Mouse (Mus musculus) CH12.LX (cell line): ENCODE measurements around the gene Kcnk6. TPM values are rescaled to one million over a fixed set of nuclear protein-coding genes. Genes with fewer than 3 reads are reported as not detected.

Experiments
- DNase-seq: peaks from one replicate; pipeline ENCODE4 v3.0.0-alpha.2; 2013; ENCODE audit errors: extremely low read depth
- H3K27ac ChIP-seq: 2 replicates; pipeline ENCODE4 v1.5.1; 2012; ENCODE audit warnings: low read depth, mild to moderate bottlenecking, control low read depth, moderate library complexity; ENCODE audit not compliant: insufficient read depth
- H3K27me3 ChIP-seq: replicated peaks from 2 replicates; pipeline ENCODE3; 2012; ENCODE audit warnings: inconsistent platforms
- H3K36me3 ChIP-seq, 2 experiments: replicated peaks in 1 of 2; 2 replicates each; pipeline versions ENCODE3 to v1.6.1; 2012; ENCODE audit warnings: inconsistent platforms in 1 of 2, low read length in 1 of 2, mild to moderate bottlenecking in 1 of 2, mixed read lengths in 1 of 2, moderate library complexity in 1 of 2; ENCODE audit not compliant: control insufficient read depth in 1 of 2, insufficient read depth in 1 of 2
- H3K4me1 ChIP-seq, 2 experiments: 2 replicates each; pipeline ENCODE4 v1.6.1; 2012; ENCODE audit warnings: inconsistent platforms in 1 of 2, moderate library complexity in 1 of 2; ENCODE audit not compliant: insufficient read depth in 2 of 2, control insufficient read depth in 1 of 2
- H3K4me2 ChIP-seq: 2 replicates; pipeline ENCODE4 v1.6.1; 2012; ENCODE audit warnings: low read depth, mild to moderate bottlenecking, control low read depth; ENCODE audit not compliant: poor library complexity, insufficient read depth, severe bottlenecking
- H3K4me3 ChIP-seq, 3 experiments: fragments of 150-350 bp in 1 of 3; sonication (generic) in 1 of 3; replicated peaks in 1 of 3; 2 replicates each; pipeline versions ENCODE3 to v1.5.1; 2011 to 2012; ENCODE audit warnings: low read depth in 2 of 3, low read length in 2 of 3, mild to moderate bottlenecking in 2 of 3, moderate library complexity in 2 of 3, control low read depth in 1 of 3, improper control_type of control experiment in 1 of 3, inconsistent platforms in 1 of 3, mixed read lengths in 1 of 3; ENCODE audit not compliant: poor library complexity in 1 of 3
- H3K79me2 ChIP-seq: replicated peaks from 2 replicates; pipeline ENCODE4 v1.6.1; 2012; ENCODE audit warnings: mild to moderate bottlenecking, moderate library complexity; ENCODE audit not compliant: control insufficient read depth, poor library complexity, insufficient read depth, severe bottlenecking; ENCODE audit errors: extremely low read depth
- H3K9ac ChIP-seq: 2 replicates; pipeline ENCODE4 v1.6.1; 2012; ENCODE audit warnings: low read depth, mild to moderate bottlenecking, control low read depth, moderate library complexity; ENCODE audit not compliant: insufficient read depth
- H3K9me3 ChIP-seq: replicated peaks from 2 replicates; pipeline ENCODE3; 2012; ENCODE audit warnings: low read length, inconsistent platforms, mixed read lengths
- BHLHE40 ChIP-seq: IDR thresholded peaks from 2 replicates; pipeline ENCODE4 v1.6.1; 2011; ENCODE audit warnings: mild to moderate bottlenecking, low read depth, low read length, improper control_type of control experiment
- CHD1 ChIP-seq: IDR thresholded peaks from 2 replicates; pipeline ENCODE4 v1.6.1; 2012; ENCODE audit warnings: low read depth, low read length, improper control_type of control experiment, inconsistent platforms
- CTCF ChIP-seq, 2 experiments: IDR thresholded peaks in 1 of 2; conservative IDR thresholded peaks in 1 of 2; 2 replicates each; pipeline ENCODE4 v1.5.1; 2011 to 2012; ENCODE audit warnings: low read depth in 2 of 2, low read length in 2 of 2, improper control_type of control experiment in 1 of 2, inconsistent platforms in 1 of 2, mild to moderate bottlenecking in 1 of 2, moderate library complexity in 1 of 2
- E2F4 ChIP-seq: IDR thresholded peaks from 2 replicates; pipeline ENCODE4 v1.6.1; 2011; ENCODE audit warnings: low read depth, low read length, improper control_type of control experiment; ENCODE audit not compliant: insufficient replicate concordance
- ELF1 ChIP-seq: IDR thresholded peaks from 2 replicates; pipeline ENCODE4 v1.6.1; 2014; ENCODE audit warnings: low read depth, mild to moderate bottlenecking, inconsistent platforms, low read length, improper control_type of control experiment
- EP300 ChIP-seq: IDR thresholded peaks from 2 replicates; pipeline ENCODE4 v1.6.1; 2011; ENCODE audit warnings: low read length, improper control_type of control experiment
- IRF4 ChIP-seq: IDR thresholded peaks from 2 replicates; pipeline ENCODE4 v1.6.1; 2014; ENCODE audit warnings: low read depth, mild to moderate bottlenecking, inconsistent platforms, low read length, improper control_type of control experiment
- JUN ChIP-seq: IDR thresholded peaks from 2 replicates; pipeline ENCODE4 v1.6.1; 2011; ENCODE audit warnings: low read depth, mild to moderate bottlenecking, low read length, improper control_type of control experiment, moderate library complexity; ENCODE audit not compliant: insufficient read depth
- JUND ChIP-seq: conservative IDR thresholded peaks from 2 replicates; pipeline ENCODE4 v1.6.1; 2011; ENCODE audit warnings: low read depth, low read length, improper control_type of control experiment
- MAX ChIP-seq: IDR thresholded peaks from 2 replicates; pipeline ENCODE4 v1.6.1; 2011; ENCODE audit warnings: low read length, improper control_type of control experiment
- MEF2A ChIP-seq: IDR thresholded peaks from 2 replicates; pipeline ENCODE4 v1.6.1; 2014; ENCODE audit warnings: low read depth, mild to moderate bottlenecking, inconsistent platforms, low read length, improper control_type of control experiment, borderline replicate concordance
- MXI1 ChIP-seq: IDR thresholded peaks from 2 replicates; pipeline ENCODE4 v1.6.1; 2011; ENCODE audit warnings: mild to moderate bottlenecking, low read depth, low read length, improper control_type of control experiment
- NRF1 ChIP-seq: IDR thresholded peaks from 2 replicates; pipeline ENCODE4 v1.6.1; 2014; ENCODE audit warnings: low read depth, mild to moderate bottlenecking, inconsistent platforms, low read length, improper control_type of control experiment, moderate library complexity
- PAX5 ChIP-seq: IDR thresholded peaks from 2 replicates; pipeline ENCODE4 v1.6.1; 2012; ENCODE audit warnings: low read length, inconsistent platforms, mixed read lengths
- POLR2A ChIP-seq: IDR thresholded peaks from 2 replicates; pipeline ENCODE4 v1.6.1; 2011; ENCODE audit warnings: low read depth, mild to moderate bottlenecking, improper control_type of control experiment, low read length
- POLR2AphosphoS2 ChIP-seq: IDR thresholded peaks from 2 replicates; pipeline ENCODE4 v1.6.1; 2011; ENCODE audit warnings: low read depth, low read length, improper control_type of control experiment
- RCOR1 ChIP-seq: conservative IDR thresholded peaks from 2 replicates; pipeline ENCODE4 v1.6.1; 2012; ENCODE audit warnings: low read depth, mild to moderate bottlenecking, inconsistent platforms, low read length, improper control_type of control experiment
- SIN3A ChIP-seq: IDR thresholded peaks from 2 replicates; pipeline ENCODE4 v1.6.1; 2012; ENCODE audit warnings: low read length, improper control_type of control experiment, inconsistent platforms
- SMC3 ChIP-seq: IDR thresholded peaks from 2 replicates; pipeline ENCODE4 v1.6.1; 2011; ENCODE audit warnings: low read depth, low read length, improper control_type of control experiment
- UBTF ChIP-seq: IDR thresholded peaks from 2 replicates; pipeline ENCODE4 v1.6.1; 2012; ENCODE audit warnings: low read depth, mild to moderate bottlenecking, inconsistent platforms, low read length, improper control_type of control experiment, moderate library complexity
- USF1 ChIP-seq: IDR thresholded peaks from 2 replicates; pipeline ENCODE4 v1.6.1; 2014; ENCODE audit warnings: low read depth, mild to moderate bottlenecking, inconsistent platforms, low read length, improper control_type of control experiment
- USF2 ChIP-seq: conservative IDR thresholded peaks from 2 replicates; pipeline ENCODE4 v1.6.1; 2011; ENCODE audit warnings: low read depth, low read length, improper control_type of control experiment
- ZMIZ1 ChIP-seq: IDR thresholded peaks from 2 replicates; pipeline ENCODE4 v1.6.1; 2012; ENCODE audit warnings: low read depth, mild to moderate bottlenecking, inconsistent platforms, low read length, improper control_type of control experiment
- ZNF384 ChIP-seq: IDR thresholded peaks from 2 replicates; pipeline ENCODE4 v1.6.1; 2012; ENCODE audit warnings: low read depth, low read length, improper control_type of control experiment, inconsistent platforms
- dilution Hi-C: fragments of 300-500 bp; cut with MboI; formaldehyde crosslinking; loops from 2 replicates; pipeline ENCODE4 v1.14.3; 2020; ENCODE audit warnings: low sequenced_read_pairs; ENCODE audit not compliant: extremely low pct_unique_long_range_greater_than_20kb, extremely low pct_ligation_motif_present
- in situ Hi-C: fragments of 300-500 bp; cut with MboI; formaldehyde crosslinking; loops from 3 replicates; pipeline ENCODE4 v1.14.3; 2019; ENCODE audit warnings: low sequenced_read_pairs, low pct_ligation_motif_present, low pct_unique_long_range_greater_than_20kb, mixed read lengths
- polyA plus RNA-seq: library from polyadenylated mRNA; unstranded; fragments of >175 nt; gene quantifications from 2 replicates; pipeline ENCODE4 v1.2.1, GENCODE M21; 2012; ENCODE audit warnings: low read depth; ENCODE audit not compliant: insufficient read length
- total RNA-seq, 2 experiments: library from RNA; depleted of rRNA; stranded (reverse); fragments of 300-350 nt in 1 of 2; fragments of >200 nt in 1 of 2; gene quantifications; 2 replicates each; pipeline ENCODE4 v1.2.3; 2012 to 2014

Gene Kcnk6
- total and polyA plus RNA-seq, 3 experiments = 1.9 to 4.0 (median 2.2) TPM

- no peak for TF ChIP-seq RCOR1
- TF ChIP-seq PAX5 = no peak
- no peak for TF ChIP-seq SIN3A
- no peak for TF ChIP-seq CHD1
- TF ChIP-seq NRF1 = no peak
- TF ChIP-seq E2F4 = no peak
- TF ChIP-seq POLR2A = no peak
- TF ChIP-seq SMC3 = no peak
- TF ChIP-seq UBTF = no peak
- no peak for TF ChIP-seq MEF2A
- no peak for TF ChIP-seq ZMIZ1
- TF ChIP-seq ZNF384 = no peak
- TF ChIP-seq USF1 = no peak
- TF ChIP-seq BHLHE40 = no peak
- H3K4me1 ChIP-seq = peaks cover 0 to 4% of the 10 kb centered on the region in 2 experiments; a peak in 2 of 4 replicates
- no peak overlapping the region for H3K4me2 ChIP-seq
- H3K79me2 ChIP-seq = no peaks in the 10 kb centered on the region
- H3K9me3 ChIP-seq = peaks cover 3% of the 10 kb centered on the region
- dilution Hi-C loops (no loop called here), in situ Hi-C loops (no loop called here)
- H3K9ac ChIP-seq = no peak overlapping the region
- no peak overlapping the region for H3K27ac ChIP-seq
- H3K4me3 ChIP-seq = no peak overlapping the region
- peaks cover 20% of the 10 kb centered on the region for H3K27me3 ChIP-seq
- H3K36me3 ChIP-seq = no peaks in the 10 kb centered on the region
- no peak for DNase-seq
Measured at GRCm38 (mm10) chr7:29277510-29277909, 45.2 kb upstream of the Kcnk6 start.

DNA sequence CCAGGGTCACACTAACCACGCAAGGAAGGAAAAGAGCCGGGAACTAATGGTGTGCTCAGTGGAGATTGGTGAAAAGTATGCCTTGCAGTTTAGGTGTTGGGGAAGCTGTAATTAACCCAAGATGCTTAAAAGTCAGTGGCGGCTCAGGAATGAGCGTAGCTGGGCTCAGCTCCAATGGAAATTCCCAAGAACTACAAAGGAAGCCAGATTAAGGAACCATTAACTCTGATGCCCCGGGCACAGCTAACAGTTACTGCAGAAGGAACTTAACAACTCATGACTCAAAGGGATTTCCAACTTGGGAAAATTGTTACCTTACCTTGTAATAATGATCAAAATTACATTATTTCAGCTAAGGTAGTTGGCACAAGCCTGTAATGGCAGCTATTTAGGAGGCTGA lies 44.4 kb upstream of the Kcnk6 start:
- Histone ChIP-seq H3K36me3 (no peaks in the 10 kb centered on the region), H3K4me3 (no peak overlapping the region), H3K27ac (no peak overlapping the region), H3K9ac (no peak overlapping the region), H3K4me2 (no peak overlapping the region), H3K9me3 (no peaks in the 10 kb centered on the region), H3K27me3 (peaks cover 17% of the 10 kb centered on the region), H3K4me1 (no peaks in the 10 kb centered on the region; a peak in 1 of 4 replicates), H3K79me2 (no peaks in the 10 kb centered on the region)
- no peak for DNase-seq
- dilution Hi-C loops (no loop called here), in situ Hi-C loops (no loop called here)
- TF ChIP-seq CTCF (conservative IDR thresholded peaks at IDR 0.05 in 1 of 2, IDR thresholded peaks at IDR 0.05 in 1 of 2; ENCODE audit: low read depth in 2 of 2, low read length in 2 of 2) = no peak
- no peak for TF ChIP-seq MEF2A
- no peak for TF ChIP-seq MXI1
- no peak for TF ChIP-seq BHLHE40
- no peak for TF ChIP-seq CHD1
- TF ChIP-seq JUND = no peak
- no peak for TF ChIP-seq E2F4
- no peak for TF ChIP-seq USF2
- TF ChIP-seq POLR2A = no peak
- TF ChIP-seq IRF4 = no peak
- no peak for TF ChIP-seq POLR2AphosphoS2
- TF ChIP-seq ELF1 = no peak
- TF ChIP-seq ZNF384 = no peak
- no peak for TF ChIP-seq PAX5
- no peak for TF ChIP-seq EP300
- no peak for TF ChIP-seq MAX
- TF ChIP-seq JUN = no peak
